Mouse (Mus musculus): ENCODE measurements around the gene Zfp300.

Gene Zfp300

GRCm38 (mm10) chrX:21088983-21089866 lies at the start of gene Zfp300:
Gene Zfp300, minus strand, starts transcription at chrX:21089527.
- DNase-seq (ENCODE audit: low spot score in 2 of 2): peak; percentile 51 to 53

- no peak for DNase-seq (ENCODE audit: low spot score in 2 of 2)
Measured at GRCm38 (mm10) chrX:21115520-21115919, 26.2 kb upstream of the Zfp300 start, which contains the start of gene Ssxa1. Gene Ssxa1, plus strand, starts transcription at chrX:21115820.

GRCm38 (mm10) chrX:21089867-21090239 lies 526 bp upstream of the Zfp300 start:
- no peak for DNase-seq (ENCODE audit: low spot score in 2 of 2)

- no peak for DNase-seq (ENCODE audit: low spot score in 2 of 2)
Measured at GRCm38 (mm10) chrX:21088645-21088982, 713 bp downstream of the Zfp300 start.

- DNase-seq (ENCODE audit: low spot score in 2 of 2): no peak
Measured at GRCm38 (mm10) chrX:21068106-21068505, 21.2 kb downstream of the Zfp300 start, which contains the start of gene Spaca5. Gene Spaca5, plus strand, starts transcription at chrX:21068406.

GRCm38 (mm10) chrX:21062544-21062890 lies 26.8 kb downstream of the Zfp300 start:
- DNase-seq (ENCODE audit: low spot score in 2 of 2): no peak

GRCm38 (mm10) chrX:21061866-21062543 lies 27.3 kb downstream of the Zfp300 start, which contains the start of gene Zfp182:
Gene Zfp182, minus strand, starts transcription at chrX:21062316.
- peak; percentile 69 for DNase-seq (ENCODE audit: low spot score in 2 of 2)

- DNase-seq (ENCODE audit: low spot score in 2 of 2): no peak
Measured at GRCm38 (mm10) chrX:21061460-21061859, 27.9 kb downstream of the Zfp300 start.

Data from natural killer cell, adult 2 months (primary cell).